Mouse (Mus musculus) hindbrain, embryonic 15.5 days (tissue): ENCODE data around the gene Wdr4. TPM values are rescaled to one million over a fixed set of nuclear protein-coding genes. Genes with fewer than 3 reads are reported as not detected.

Experiments used
- ATAC-seq: fragments of 200-750 bp; cut with Nextera tagmentation; 2 replicates; pipeline ENCODE4 v1.8.0; 2017; ENCODE audit warnings: low read depth, moderate number of reproducible peaks, moderate TSS enrichment; ENCODE audit not compliant: low FRiP score
- H3K27ac ChIP-seq: fragments of 300-500 bp; sonication (generic); replicated peaks from 2 replicates; pipeline ENCODE4 v1.5.1; 2015; ENCODE audit warnings: mild to moderate bottlenecking, inconsistent platforms
- H3K27me3 ChIP-seq: fragments of 300-500 bp; sonication (generic); 2 replicates; pipeline ENCODE4 v1.6.1; 2015; ENCODE audit warnings: control low read depth, inconsistent platforms
- H3K36me3 ChIP-seq: fragments of 300-500 bp; sonication (generic); 2 replicates; pipeline ENCODE4 v1.6.1; 2015; ENCODE audit warnings: control low read depth, inconsistent platforms
- H3K4me1 ChIP-seq: fragments of 300-500 bp; sonication (generic); replicated peaks from 2 replicates; pipeline ENCODE4 v1.6.1; 2015; ENCODE audit warnings: control low read depth, inconsistent platforms
- H3K4me2 ChIP-seq: fragments of 300-500 bp; sonication (generic); 2 replicates; pipeline ENCODE4 v1.6.1; 2015; ENCODE audit warnings: moderate library complexity, mild to moderate bottlenecking, inconsistent platforms
- H3K4me3 ChIP-seq: fragments of 300-500 bp; sonication (generic); 2 replicates; pipeline ENCODE4 v1.5.1; 2015; ENCODE audit warnings: mild to moderate bottlenecking, inconsistent platforms
- H3K9ac ChIP-seq: fragments of 300-500 bp; sonication (generic); 2 replicates; pipeline ENCODE4 v1.6.1; 2015; ENCODE audit warnings: inconsistent platforms
- H3K9me3 ChIP-seq: fragments of 300-500 bp; sonication (generic); 2 replicates; pipeline ENCODE4 v1.6.1; 2016; ENCODE audit warnings: control low read depth, inconsistent platforms
- WGBS: fragments of 180-500 bp; shearing (Covaris S2); methylation state at CpG from one replicate; pipeline ENCODE4 v1.1.7; 2015; 5-methylcytosine and 5-hydroxymethylcytosine counted together
- polyA plus RNA-seq: library from polyadenylated mRNA; unstranded; fragments of >200 nt; fragmentation: Nextera tagmentation; extraction: Ambion mirVana; gene quantifications from 2 replicates; pipeline ENCODE4 v1.2.1, GENCODE M21; 2015

Wdr4 gene
- polyA plus RNA-seq, 1 experiment from 2014 or later, result 38.1 TPM

DNA sequence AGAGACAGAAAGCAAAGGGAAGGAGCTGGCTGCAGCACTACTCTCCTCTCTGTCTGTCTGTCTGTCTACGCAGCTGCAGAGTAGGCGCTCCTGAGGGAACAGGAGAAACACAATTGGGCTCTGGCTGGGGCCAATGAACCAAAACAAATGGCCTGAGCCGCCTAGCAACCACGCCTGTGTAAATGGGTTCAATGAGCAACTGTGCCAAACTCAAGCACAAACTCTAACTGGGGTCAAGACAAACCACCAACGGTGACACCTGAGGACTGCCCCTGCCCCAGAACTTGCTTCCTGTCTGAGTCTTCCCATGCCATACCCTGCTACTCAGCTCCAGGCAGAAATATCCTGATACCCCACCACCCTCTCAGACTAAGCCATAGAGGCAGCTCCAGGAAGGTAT lies 14.8 kb downstream of the Wdr4 start:
- Histone ChIP-seq H3K9me3 (no peaks in the 10 kb centered on the region), H3K27me3 (no peaks in the 10 kb centered on the region), H3K4me3 (no peak overlapping the region), H3K36me3 (peaks cover 45% of the 10 kb centered on the region), H3K4me2 (no peak overlapping the region), H3K9ac (no peak overlapping the region), H3K4me1 (no peaks in the 10 kb centered on the region; the same call in 1 of the 2 replicates), H3K27ac (no peak overlapping the region)
- WGBS, result 32% methylated on average over 5 of the region's 5 CpGs
- ATAC-seq, result no peak

DNA sequence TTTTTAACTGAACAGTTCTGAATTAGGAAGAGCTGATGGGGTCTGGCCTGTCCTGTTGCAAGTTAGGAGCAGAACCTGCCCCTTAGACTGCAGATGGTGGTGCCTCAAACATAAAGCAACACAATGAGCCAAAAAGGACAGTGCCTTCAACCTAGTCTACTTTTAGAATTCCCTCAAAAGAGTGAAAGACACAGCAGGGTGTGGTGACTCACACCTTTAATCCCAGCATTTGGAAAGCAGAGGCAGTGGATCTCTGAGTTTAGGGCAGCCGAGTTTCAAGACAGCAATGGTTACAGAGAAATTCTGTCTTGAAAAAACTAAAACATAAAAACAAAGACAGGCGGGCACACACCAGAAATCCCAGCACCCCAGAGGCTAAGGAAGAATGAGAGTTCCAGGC lies 15.8 kb downstream of the Wdr4 start:
- WGBS, result 88% methylated on average over 2 of the region's 2 CpGs
- no peak for ATAC-seq

DNA sequence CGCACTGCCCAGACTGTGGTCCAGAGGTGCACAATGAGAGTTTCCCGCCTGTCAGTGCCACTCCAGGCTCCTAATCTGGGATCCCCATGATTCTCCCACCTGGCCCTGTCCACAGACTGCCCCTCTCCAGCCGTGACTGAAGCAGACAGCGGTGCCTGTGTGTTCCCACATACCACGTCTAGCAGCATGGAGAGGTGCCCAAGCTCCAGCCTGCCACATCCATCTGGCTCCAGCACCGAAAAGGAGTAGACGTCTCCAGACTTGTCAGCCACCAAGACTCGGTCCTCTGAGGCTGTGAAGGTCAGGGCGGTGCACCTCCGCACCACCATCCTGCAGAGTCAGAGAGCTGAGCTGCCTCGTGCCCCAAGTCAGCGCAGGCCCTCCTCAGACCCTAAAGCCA lies 16.4 kb downstream of the Wdr4 start:
- Histone ChIP-seq H3K4me3 (no peak overlapping the region), H3K9ac (no peak overlapping the region), H3K36me3 (peaks cover 44% of the 10 kb centered on the region), H3K9me3 (no peaks in the 10 kb centered on the region), H3K27me3 (no peaks in the 10 kb centered on the region), H3K4me1 (no peaks in the 10 kb centered on the region; the same call in 1 of the 2 replicates), H3K27ac (no peak overlapping the region), H3K4me2 (no peak overlapping the region)
- no peak for ATAC-seq
- 94% methylated on average over 12 of the region's 12 CpGs for WGBS

More for the DNA sequence above, 15.8 kb downstream of the Wdr4 start:
- Histone ChIP-seq H3K36me3 (peaks cover 42% of the 10 kb centered on the region), H3K4me1 (no peaks in the 10 kb centered on the region; the same call in 1 of the 2 replicates), H3K9me3 (no peaks in the 10 kb centered on the region), H3K4me3 (no peak overlapping the region), H3K4me2 (no peak overlapping the region), H3K27ac (no peak overlapping the region), H3K27me3 (no peaks in the 10 kb centered on the region), H3K9ac (no peak overlapping the region)

DNA sequence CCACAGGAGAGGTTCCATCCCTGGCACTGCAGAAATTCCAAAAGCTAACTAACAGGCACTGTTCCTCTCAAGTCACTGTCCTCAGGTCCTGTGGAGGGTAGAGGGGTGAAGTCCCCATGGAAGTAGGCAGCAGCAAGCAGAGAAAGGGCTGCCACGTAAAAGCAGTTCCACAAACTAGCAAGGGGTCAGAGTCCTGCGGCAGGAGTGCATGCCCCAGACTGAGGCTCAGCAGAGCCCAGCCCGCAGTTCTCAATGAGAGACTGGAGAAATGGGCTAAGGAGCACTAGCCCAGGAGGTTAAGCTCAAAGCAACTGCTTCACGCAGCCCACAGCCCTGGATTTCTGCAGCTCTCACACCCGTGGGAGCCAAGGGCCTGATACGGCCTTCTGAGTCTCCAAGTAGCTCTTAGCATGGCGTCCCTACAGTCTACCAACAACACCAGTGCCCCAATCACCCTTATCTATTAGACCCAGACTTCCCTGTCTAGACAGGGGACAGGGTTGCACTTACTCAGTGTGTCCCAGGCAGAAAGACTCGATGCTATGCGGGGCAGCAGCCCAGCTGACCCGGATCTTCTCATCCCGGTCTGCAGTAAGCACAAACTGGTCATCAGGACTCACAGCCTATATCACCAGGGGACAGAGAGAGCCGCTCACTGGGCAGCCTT lies 17.4 kb downstream of the Wdr4 start:
- Histone ChIP-seq H3K27me3 (no peaks in the 10 kb centered on the region), H3K9ac (no peak overlapping the region), H3K27ac (no peak overlapping the region), H3K36me3 (peaks cover 44% of the 10 kb centered on the region), H3K9me3 (no peaks in the 10 kb centered on the region), H3K4me2 (no peak overlapping the region), H3K4me3 (no peak overlapping the region), H3K4me1 (no peaks in the 10 kb centered on the region; the same call in 1 of the 2 replicates)
- no peak for ATAC-seq
- WGBS, result 93% methylated on average over 12 of the region's 12 CpGs

DNA sequence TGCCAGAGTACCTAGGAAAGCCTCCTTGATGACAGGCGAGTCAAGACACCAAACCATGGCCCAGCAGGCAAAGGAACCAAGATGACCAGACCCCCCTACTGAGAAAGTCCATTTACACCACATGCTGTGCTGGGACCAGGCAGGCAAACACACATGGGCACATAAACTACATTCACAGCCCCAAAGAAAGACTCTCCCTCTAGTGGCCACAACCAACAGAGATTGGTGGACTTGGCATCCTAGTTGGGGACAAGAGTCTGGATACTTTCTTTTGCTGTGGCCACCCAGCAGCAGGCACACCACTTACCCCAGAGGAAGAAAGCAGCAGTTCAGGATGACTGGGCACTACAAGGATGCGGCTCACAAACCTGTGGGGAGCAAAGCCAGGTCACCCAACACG lies 18.9 kb downstream of the Wdr4 start:
- H3K9ac ChIP-seq, result no peak overlapping the region
- WGBS, result 95% methylated on average over 3 of the region's 3 CpGs
- no peaks in the 10 kb centered on the region for H3K27me3 ChIP-seq
- H3K9me3 ChIP-seq, result no peaks in the 10 kb centered on the region
- H3K4me3 ChIP-seq, result no peak overlapping the region
- H3K4me2 ChIP-seq, result no peak overlapping the region
- no peak overlapping the region for H3K27ac ChIP-seq
- no peak for ATAC-seq
- no peaks in the 10 kb centered on the region; the same call in 1 of the 2 replicates for H3K4me1 ChIP-seq
- H3K36me3 ChIP-seq, result peaks cover 54% of the 10 kb centered on the region

DNA sequence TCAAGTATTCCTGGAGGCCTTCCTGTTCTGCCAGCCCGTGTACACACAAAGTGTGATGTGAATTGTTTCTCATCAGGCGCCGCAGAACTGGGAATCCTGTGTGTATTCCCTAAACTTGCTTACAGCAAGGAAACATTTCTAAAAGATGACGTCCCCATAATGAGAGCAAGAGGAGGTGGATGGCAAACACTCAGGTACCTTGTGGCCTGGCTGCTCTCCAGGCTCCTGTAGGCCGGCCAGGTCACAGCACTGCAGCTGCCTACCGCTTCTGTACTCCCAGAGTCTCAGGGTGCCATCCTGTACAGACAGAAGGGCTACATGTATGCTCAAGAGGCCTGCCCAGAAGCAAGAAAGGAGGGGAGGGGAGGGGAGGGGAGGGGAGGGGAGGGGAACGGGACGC lies 19.4 kb downstream of the Wdr4 start:
- no peak for ATAC-seq
- 96% methylated on average over 8 of the region's 8 CpGs for WGBS
- no peak overlapping the region for H3K4me2 ChIP-seq
- no peaks in the 10 kb centered on the region; the same call in 1 of the 2 replicates for H3K4me1 ChIP-seq
- H3K9ac ChIP-seq, result no peak overlapping the region
- no peaks in the 10 kb centered on the region for H3K27me3 ChIP-seq
- peaks cover 58% of the 10 kb centered on the region for H3K36me3 ChIP-seq
- H3K9me3 ChIP-seq, result no peaks in the 10 kb centered on the region
- no peak overlapping the region for H3K4me3 ChIP-seq
- no peak overlapping the region for H3K27ac ChIP-seq

DNA sequence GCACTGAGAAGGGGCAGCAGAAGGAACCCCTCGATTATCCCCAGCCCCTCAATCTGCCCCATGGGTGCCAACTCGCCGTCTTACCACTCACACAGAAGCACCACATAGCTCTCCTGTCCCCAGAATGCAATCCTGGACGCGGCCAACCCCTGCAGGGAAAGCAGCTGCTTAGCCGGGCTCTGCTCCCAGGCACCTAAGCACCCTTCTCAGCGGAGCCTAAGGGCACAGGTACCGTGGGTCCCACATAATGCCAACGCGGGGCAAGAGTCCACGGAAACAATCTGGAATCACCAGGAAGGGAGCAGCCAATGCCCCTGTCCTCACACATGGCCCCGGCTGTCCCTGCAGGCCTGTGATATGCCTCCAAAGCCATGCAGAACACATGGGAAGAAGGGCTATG lies 20.1 kb downstream of the Wdr4 start:
- no peak overlapping the region for H3K4me2 ChIP-seq
- WGBS, result 93% methylated on average over 12 of the region's 12 CpGs
- no peak for ATAC-seq
- no peak overlapping the region for H3K27ac ChIP-seq
- H3K27me3 ChIP-seq, result no peaks in the 10 kb centered on the region
- H3K36me3 ChIP-seq, result peaks cover 57% of the 10 kb centered on the region
- H3K4me1 ChIP-seq, result no peaks in the 10 kb centered on the region
- H3K9ac ChIP-seq, result no peak overlapping the region
- H3K9me3 ChIP-seq, result no peaks in the 10 kb centered on the region
- H3K4me3 ChIP-seq, result no peak overlapping the region

DNA sequence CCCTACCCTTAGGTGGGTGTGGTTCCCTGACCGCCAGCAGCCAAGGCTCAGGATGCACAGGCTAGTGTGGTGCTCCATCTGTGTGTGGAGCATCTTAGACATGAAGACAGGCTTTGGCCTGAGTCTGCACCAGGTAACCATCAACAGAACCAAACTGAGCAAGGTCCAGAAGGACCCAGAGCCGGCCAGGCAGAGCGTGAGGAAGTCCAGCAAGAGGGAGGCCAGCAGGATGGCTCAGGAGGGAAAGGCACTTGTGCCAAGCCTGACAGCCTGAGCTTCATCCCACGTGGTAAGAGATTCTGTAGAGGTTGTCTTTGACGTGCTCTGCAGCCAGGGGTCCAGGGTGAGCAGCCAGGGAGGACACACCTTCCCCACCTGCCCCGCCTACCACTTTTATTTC lies 22.1 kb downstream of the Wdr4 start:
- H3K27me3 ChIP-seq, result no peaks in the 10 kb centered on the region
- no peak overlapping the region for H3K4me3 ChIP-seq
- H3K9me3 ChIP-seq, result no peaks in the 10 kb centered on the region
- H3K4me2 ChIP-seq, result no peak overlapping the region
- H3K36me3 ChIP-seq, result peaks cover 48% of the 10 kb centered on the region
- no peak overlapping the region for H3K27ac ChIP-seq
- ATAC-seq, result no peak
- 92% methylated on average over 6 of the region's 6 CpGs for WGBS
- H3K9ac ChIP-seq, result no peak overlapping the region
- H3K4me1 ChIP-seq, result no peaks in the 10 kb centered on the region

DNA sequence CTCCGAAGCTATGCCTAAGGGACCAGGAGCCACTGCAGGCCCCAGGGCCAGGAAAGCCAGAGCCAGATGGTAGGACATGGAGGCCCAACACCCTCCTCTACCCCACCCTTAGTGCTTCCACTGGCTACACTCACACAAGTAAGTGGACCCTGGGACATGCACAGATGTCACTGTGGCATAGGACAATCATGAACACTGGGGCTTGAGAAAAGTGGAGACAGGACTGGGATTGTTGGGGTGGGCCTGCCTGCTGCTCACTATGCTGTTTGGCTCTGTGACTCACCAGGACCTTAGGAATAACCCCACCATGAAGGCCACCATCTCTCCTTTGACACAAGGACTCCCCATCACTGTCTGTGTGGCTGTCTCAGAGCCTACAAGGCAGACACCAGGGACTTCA lies 24.8 kb downstream of the Wdr4 start:
- no peak for ATAC-seq
- Histone ChIP-seq H3K9ac (no peak overlapping the region), H3K27me3 (no peaks in the 10 kb centered on the region), H3K27ac (no peak overlapping the region), H3K4me2 (no peak overlapping the region), H3K36me3 (peaks cover 40% of the 10 kb centered on the region), H3K9me3 (no peaks in the 10 kb centered on the region), H3K4me1 (0 out of 2 replicates have a peak, but pooled peaks cover 3% of the 10 kb centered on the region), H3K4me3 (no peak overlapping the region)
- 81% methylated on average over 1 of the region's 1 CpGs for WGBS

DNA sequence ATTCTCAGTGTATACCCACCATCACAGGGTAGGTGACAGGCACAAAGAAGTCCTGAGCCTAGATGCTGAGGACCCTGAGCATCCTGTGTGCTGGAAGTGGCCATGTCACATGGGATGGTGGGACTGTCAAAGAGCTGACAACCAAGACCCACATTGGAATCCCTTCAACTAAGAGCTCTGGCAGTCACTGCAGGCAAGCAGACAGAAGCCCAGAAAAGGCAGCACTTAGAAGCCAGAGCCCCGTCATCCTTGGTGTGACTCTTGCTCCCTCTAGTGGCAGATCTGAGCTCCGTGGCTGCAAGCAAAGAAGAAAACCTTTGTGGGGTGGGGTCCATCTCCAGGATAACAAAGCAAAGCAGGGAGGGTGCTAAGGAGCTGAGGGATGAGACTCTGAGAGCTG lies 27.4 kb downstream of the Wdr4 start:
- H3K27ac ChIP-seq, result peak overlapping the region; percentile 37; the same call in 1 of the 2 replicates
- no peak overlapping the region for H3K4me3 ChIP-seq
- H3K4me2 ChIP-seq, result no peak overlapping the region
- no peaks in the 10 kb centered on the region for H3K9me3 ChIP-seq
- H3K4me1 ChIP-seq, result peaks cover 6% of the 10 kb centered on the region; the same call in 1 of the 2 replicates
- H3K27me3 ChIP-seq, result no peaks in the 10 kb centered on the region
- peaks cover 22% of the 10 kb centered on the region for H3K36me3 ChIP-seq
- 0% methylated on average over 2 of the region's 2 CpGs for WGBS
- ATAC-seq, result peak; percentile 77
- no peak overlapping the region for H3K9ac ChIP-seq

DNA sequence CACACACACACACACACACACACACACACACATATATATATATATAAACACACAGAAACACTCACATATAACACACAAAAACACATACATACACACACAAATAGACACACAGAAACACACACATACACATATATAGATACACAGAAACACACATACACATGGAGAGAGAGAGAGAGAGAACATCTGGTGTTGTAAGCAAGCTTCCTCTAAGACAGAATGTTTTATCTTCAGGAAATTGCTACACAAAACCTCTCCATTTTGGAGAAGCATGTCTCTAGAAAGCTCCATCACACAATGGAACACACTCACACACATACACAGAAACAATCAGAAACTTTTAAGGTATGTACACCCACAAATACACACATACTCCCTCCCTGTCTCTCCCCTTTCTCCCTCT lies 28.4 kb downstream of the Wdr4 start:
- Histone ChIP-seq H3K27me3 (no peaks in the 10 kb centered on the region), H3K4me1 (peaks cover 14% of the 10 kb centered on the region; the same call in 1 of the 2 replicates), H3K9me3 (no peaks in the 10 kb centered on the region), H3K9ac (no peak overlapping the region), H3K27ac (no peak overlapping the region), H3K4me3 (no peak overlapping the region), H3K36me3 (peaks cover 11% of the 10 kb centered on the region), H3K4me2 (no peak overlapping the region)
- no peak for ATAC-seq

DNA sequence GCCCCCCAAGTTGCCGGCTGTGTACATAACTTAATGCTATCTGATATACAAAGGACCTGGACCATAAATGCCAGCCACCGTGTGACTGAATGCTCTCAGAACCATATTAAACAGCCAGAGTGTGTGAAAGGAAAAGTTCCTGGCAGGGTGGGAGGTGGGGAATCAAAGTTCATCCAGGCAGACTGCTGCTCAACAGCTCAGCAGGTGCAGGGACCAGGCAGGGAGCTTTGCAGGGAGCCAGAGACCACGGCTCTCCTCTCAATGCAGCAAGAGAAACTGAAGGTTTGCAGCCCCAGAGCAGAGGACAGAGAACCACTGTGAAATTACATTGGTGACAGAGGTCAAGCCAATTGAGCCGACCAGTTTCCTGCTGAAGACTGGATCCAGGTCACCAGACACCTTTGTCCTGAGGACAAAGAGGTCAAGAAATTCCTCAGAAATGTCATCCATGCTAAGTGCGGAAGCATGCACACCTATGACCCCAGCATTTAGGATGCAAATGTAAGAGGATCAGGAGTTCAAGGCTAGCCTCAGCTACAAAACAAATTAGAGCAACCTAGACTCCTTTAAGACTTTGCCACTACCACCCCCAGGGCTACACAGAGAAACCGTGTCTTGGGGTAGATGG lies 32.2 kb downstream of the Wdr4 start:
- Histone ChIP-seq H3K4me3 (no peak overlapping the region), H3K4me2 (no peak overlapping the region), H3K27ac (peak overlapping the region; percentile 62), H3K4me1 (peaks cover 14% of the 10 kb centered on the region; the same call in 1 of the 2 replicates), H3K27me3 (no peaks in the 10 kb centered on the region), H3K9me3 (no peaks in the 10 kb centered on the region), H3K36me3 (no peaks in the 10 kb centered on the region), H3K9ac (no peak overlapping the region)
- no peak for ATAC-seq
- 18% methylated on average over 6 of the region's 6 CpGs for WGBS
